Mouse (Mus musculus): ENCODE results near the gene Patj. TPM values are rescaled to one million over a fixed set of nuclear protein-coding genes. Genes with fewer than 3 reads are reported as not detected.

Patj gene
- polyA plus RNA-seq, 1 experiment = 15.8 TPM

DNA sequence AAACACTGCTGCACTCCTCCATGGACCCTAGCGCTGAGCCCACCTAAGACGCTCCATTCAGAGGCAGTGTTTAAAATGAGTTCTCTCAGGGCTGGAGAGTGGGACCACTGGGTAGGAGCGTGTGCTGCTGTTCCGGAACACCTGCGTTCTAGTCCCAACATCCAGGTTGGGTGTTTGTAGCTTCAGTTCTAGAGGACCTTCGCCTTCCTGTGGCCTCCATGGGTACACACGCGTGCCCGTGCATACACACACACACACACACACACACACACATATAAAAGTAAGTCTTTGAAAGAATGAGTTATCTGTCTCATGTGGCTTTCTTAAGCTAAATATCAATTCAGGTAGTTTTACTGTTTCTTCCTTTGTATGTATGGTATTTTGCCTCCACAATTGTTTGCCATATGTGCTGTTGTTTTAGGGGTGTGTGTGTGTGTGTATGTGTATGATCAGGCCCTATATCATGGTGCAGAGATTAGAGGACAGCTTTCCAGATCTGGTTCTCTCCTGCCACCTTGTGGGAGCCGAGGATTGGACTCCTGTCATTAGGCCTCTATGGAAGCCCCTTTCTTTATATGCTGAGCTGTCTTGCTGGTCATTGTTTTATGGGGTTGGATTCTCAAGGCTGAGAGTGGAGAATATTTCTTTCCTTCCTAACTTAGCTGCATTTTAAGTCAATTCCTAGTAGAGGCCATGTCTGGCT is 49.0 kb downstream of the Patj start:
- peak; percentile 17 to 79 for DNase-seq (ENCODE audit: extremely low spot score in 1 of 2, low spot score in 1 of 2)

DNA sequence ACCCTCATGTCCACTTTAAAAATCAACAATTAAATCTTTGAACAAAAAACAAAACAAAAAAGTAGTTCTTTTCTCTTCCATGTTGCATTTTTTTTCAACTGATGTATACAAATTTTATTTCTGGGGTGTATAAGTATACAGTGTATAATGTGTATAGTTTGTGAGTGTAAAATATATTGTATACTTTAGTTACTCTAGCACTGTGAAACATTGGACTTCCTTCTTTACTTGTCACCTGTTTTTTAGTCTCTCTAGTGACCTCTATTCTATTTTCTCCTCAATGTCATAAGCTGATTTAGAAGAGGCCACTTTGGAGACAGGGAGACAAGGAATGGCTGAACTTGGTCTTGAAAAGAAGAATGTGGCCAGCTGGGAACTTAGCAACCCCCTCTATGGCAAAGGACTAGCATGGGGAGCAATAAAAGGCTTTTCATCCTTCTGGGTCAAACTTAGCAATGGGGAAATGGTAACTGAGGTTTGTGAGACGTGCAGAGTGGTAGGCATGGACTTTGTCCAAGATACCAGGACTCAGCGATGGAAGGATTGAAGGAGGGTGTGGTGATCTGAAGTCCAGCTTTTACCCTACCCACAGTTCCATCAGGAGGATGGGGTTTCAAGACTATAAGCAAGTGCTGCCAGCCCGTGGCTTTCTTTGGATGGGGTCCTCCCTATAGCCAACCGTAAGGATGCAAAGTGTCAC is 54.1 kb downstream of the Patj start:
- no peak for DNase-seq (ENCODE audit: extremely low spot score in 1 of 2, low spot score in 1 of 2)

DNA sequence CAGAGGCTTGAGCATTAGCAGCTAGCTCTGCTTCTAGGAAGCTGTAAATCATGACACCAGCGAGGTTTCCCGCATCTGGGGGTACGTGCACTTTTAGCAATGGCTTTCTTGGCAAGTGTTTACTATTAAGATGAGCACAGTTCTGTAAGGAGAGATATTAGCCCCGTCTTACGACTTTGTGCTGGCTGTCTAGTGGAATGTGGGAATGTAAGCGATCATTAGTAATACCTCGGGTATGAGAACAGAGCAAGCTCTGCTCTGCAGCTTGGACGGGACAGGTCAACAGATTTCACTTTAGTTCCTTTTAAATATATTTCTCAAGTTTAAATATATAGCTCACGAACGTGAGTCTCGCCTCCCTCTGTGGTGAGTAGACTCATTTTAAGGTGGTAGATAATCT is 54.7 kb downstream of the Patj start:
- DNase-seq (ENCODE audit: extremely low spot score in 1 of 2, low spot score in 1 of 2) = no peak

DNA sequence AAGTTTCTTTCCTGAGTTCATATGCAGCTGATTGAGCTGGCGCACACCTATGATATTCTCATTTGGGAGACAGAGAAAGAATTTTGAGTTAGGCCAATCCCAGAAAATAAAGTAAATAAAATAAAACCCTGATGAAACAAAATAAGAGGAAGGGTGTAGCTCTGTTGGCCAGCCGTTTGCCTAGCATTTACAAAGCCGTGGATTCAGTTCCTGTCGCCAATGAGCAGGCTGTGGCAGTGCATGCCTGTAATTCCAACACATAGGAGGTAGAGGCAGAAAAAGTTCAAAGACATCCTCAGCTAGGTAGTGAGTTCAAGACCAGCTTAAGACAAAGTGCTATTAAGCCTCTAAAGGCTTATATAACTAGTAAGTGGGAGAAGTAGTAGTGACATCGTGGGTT is 55.2 kb downstream of the Patj start:
- DNase-seq (ENCODE audit: extremely low spot score in 1 of 2, low spot score in 1 of 2) = no peak

DNA sequence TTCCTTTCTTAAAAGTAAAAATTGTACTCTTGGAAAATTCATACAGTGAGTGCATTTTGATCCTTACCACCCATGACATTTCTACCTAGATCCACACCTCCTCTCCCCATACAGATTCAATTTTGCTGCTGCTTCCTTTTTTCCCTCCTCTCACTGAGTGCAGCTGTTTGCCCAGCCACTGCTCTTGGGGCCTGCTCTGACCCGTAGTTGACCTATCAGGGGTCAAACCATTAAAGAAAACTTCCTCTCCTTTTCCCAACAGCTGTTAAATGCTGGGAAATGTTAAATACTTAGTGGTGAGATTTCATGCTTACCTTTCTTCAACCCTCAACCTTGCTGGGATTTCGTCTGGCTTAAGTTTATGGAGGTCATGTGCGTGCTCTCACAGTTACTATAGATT is 55.7 kb downstream of the Patj start:
- no peak for DNase-seq (ENCODE audit: extremely low spot score in 1 of 2, low spot score in 1 of 2)

DNA sequence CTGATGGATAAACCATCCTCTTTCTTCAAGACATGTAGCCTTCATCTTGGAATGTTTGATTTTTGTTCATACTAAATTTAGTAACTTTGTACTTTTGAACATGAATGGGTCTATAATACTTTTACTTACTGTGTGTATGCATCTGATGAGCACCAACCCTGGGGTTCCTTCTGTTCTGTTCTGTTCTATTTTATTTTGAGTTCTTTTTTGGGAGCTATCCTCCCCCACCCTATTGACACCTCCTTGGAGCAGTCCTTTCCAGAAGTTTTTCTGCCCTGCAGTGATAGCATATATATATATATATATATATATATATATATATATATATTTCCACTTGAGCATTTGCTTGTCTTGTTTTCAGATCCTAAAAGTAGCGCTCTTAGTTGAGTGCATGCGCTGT is 57.1 kb downstream of the Patj start:
- peak in 1 of 2 experiments; percentile 19 for DNase-seq (ENCODE audit: extremely low spot score in 1 of 2, low spot score in 1 of 2)

DNA sequence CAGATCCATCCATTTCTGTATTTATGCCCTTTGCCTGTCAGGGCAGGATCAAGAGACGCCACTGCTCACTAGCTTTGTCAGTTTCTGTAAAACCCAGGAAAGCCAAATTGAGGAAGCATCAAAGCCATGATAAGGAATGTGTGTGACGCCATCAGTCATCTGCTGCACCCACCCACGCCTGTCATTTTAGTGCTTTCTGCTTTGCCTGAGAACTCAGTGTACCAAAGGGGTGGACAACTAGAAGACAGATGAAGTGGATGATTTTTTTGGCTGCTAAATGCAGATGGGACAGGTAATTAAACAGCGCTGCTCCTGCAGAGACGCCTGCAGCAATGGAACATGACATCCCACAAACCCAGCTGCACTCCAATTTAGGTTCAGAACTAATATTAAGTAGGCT is 57.6 kb downstream of the Patj start:
- DNase-seq (ENCODE audit: extremely low spot score in 1 of 2, low spot score in 1 of 2) = peak; percentile 42 to 52

DNA sequence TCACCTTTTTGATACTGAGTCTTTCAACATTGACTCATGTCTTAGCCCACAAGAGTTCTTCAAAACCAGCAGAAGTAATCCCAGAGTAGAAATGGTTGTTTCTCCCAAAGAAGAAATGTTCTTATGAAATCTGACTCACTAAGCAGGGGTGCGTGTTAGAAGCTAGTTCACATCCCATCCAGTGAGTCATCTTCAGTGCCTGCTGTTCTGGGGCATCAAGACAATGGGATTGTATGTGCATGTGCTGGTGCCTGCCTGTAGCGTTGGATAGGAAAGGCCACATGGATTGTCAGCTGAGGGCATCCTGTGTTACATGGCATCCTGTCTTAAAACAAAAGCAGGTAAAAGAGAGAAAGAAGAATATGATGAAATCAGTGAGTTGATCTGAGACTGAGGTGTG is 59.8 kb downstream of the Patj start:
- peak in 1 of 2 experiments; percentile 20 for DNase-seq (ENCODE audit: extremely low spot score in 1 of 2, low spot score in 1 of 2)

DNA sequence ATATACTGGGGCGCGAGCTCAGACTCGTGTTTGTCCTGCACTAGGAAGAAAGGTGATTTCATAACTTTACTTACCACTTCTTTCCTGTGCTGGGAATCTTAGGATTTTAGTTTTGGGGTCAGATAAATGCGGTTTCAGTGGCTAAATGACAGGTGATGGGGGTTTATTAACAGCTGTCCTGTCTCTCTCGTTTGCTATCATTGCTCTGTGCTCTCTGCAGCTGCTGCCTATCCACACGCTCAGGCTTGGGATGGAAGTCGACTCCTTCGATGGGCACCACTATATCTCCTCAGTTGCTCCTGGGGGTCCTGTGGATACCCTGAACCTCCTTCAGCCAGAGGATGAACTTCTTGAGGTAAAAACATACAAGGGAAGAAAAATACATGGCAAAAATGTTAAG is 60.3 kb downstream of the Patj start:
- no peak for DNase-seq (ENCODE audit: extremely low spot score in 1 of 2, low spot score in 1 of 2)

DNA sequence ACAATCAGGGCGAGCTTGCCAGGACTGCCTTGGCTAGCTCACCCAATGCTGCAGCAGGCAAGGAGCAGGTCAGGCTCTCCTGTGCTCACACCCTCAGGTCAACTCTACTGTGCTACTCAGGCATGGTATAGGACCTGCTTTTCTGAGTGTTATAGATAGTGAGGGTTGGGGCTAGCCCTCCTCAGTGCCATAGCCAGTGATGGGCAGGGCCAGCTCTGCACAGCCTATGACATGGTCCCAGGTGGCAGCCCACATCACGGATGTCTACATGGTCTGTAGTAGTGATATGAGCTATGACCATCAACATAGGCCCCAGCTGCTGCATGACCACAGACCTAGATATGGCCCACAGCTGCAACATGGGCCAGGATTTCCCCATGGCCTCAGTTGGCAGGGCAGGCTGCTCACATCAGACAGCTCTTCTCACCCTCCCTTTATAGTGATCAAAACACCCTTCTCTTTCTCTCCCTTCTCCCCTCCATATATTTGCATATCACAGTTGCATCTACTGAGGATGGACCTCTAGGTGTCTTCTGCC is 66.3 kb downstream of the Patj start:
- DNase-seq (ENCODE audit: extremely low spot score in 1 of 2, low spot score in 1 of 2) = no peak

DNA sequence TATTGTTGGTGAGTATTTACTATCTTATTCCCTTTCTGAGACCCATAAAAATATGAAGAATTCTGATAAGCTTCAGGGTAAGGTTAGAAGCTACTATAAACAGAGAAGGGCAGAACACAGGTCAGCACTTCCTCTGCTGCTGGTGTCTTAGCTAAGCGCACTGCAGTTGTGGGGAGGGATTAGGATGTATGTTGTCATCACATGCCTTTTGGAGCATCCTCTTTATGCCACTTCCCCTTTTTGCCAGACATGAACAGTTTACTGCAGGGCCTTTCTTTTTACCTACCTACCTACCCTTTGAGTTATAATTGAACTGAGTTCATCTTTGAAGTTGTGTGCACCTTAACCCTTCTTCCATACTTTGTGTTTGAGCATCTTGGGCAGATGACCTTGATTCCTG is 69.9 kb downstream of the Patj start:
- DNase-seq (ENCODE audit: extremely low spot score in 1 of 2, low spot score in 1 of 2) = no peak

DNA sequence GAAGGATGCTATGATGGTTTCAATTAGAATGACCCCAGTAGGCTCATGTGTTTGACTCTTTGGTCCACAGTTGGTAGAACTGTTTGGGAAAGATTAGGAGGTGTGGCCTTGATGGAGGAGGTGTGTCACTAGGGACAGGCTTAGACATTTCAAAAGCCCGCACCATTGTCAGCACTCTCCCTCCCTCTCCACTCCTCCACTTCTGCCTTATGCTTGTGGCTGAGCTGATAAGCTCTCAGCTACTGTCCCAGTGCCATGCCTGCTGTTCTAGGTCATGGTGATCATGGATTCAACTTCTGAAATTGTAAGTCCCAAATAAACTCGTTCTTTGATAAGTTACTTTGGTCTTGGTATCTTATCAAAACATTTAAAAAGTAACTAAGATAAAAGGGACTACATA is 70.3 kb downstream of the Patj start:
- no peak for DNase-seq (ENCODE audit: extremely low spot score in 1 of 2, low spot score in 1 of 2)

DNA sequence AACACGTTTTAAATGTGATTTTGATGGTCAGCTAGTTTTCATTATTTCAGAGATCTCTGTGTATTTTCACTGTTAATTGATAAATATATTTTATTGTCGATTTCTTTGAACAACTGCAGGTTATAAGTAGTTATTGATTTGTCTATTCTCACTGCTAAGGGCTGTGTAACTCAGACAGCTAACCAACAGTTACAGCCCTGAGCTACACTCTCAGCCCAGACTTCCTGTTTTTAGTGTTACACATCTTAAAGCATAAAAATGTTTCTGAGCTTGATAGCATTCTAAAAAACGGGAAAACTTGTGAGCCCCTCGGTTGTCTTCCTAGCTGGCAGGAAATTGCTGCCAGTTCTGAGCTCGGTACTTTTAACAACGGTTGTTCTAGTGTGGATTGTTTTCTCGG is 75.8 kb downstream of the Patj start:
- DNase-seq (ENCODE audit: extremely low spot score in 1 of 2, low spot score in 1 of 2) = no peak

DNA sequence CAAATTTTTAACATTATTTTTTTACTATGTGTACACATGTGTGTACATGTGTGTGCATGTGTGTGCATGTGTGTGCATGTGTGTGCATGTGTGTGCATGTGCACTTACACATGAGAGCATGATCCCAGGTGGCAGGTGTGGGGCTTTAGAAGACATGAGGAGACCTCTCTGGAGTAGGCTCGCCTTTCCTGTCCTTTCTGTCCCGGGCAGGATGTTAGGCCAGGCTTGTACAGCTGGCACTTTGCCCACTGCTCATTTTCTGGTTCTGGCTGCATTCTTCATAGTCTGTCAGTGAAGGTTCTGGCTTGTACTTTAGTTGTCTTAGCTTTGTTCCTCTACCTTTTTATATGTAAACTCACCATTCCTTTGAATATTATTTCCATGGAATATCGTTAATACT is 77.9 kb downstream of the Patj start:
- no peak for DNase-seq (ENCODE audit: extremely low spot score in 1 of 2, low spot score in 1 of 2)

DNA sequence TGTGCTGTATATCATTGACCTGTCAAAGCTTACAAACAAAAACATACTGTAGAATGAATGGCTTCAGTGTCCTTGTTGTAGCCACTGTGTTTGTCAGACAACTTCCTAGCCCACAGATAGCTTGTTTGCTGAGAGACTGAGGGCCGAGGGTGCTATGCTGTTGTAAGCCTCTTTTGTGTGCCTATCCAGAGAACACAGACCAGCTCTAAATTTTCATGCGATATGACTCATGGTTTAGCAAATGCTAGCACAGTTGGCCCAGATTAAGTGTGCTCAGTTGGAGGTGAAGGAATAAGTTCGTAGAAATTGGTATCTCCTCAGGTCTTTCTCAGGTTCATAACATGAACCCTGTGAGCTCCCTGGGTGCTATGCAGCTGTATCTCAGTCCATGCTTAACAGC is 82.4 kb downstream of the Patj start:
- DNase-seq (ENCODE audit: extremely low spot score in 1 of 2, low spot score in 1 of 2) = peak in 1 of 2 experiments; percentile 11

DNA sequence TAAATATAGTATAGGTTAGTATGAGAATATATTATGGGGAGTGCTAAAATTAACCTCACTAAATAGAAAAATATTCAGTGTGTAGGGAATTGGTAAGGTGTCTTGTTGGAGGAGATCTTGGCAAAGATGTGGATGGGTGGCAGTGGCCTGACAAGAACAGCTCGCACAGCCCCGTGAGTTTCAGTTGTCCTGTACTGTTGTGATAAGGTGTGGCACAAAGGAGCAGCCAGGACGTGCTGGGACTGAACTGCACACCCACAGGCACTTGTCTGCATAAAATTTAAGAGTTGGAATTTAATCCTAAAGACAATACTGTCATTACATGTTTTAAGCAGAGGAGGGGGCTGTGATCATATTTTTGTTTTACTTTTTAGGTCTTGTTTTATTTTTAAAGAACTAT is 90.9 kb downstream of the Patj start:
- DNase-seq (ENCODE audit: extremely low spot score in 1 of 2, low spot score in 1 of 2) = no peak

DNA sequence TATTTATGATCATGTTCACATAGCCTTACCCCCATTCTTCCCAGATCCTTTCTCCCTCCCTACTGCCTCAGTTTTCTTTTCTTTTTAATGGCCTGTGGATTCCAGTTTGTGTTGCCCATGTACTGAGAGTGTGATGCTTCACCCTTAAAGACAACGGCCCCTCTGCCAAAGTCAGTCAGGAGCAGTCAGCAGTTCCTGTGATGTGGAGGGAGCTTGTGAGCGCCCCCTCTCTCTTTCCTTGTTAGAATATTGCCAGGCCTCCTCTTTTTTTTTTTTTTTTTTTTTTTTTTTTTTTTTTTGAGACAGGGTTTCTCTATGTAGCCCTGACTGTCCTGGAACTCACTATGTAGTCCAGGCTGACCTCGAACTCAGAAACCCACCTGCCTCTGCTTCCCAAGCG is 91.3 kb downstream of the Patj start:
- DNase-seq (ENCODE audit: extremely low spot score in 1 of 2, low spot score in 1 of 2) = no peak

DNA sequence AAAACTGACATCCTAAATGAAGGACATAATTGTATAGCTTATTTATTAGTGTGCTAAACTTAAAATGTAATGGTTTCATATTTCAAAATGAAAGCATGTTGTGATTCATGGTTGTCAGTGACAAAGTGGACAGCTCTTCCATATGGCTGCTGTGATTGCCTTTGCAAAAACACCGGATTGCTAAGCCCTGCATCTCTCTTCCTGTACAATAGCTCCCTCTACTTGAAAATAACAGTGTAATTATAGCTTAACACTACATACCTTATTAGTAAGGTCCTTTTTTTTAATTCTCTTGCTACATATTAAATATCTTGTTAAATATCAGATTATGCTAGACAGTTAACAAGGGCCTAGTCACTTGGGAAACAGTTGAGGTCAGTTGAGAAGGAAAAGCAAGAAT is 93.8 kb downstream of the Patj start:
- peak in 1 of 2 experiments; percentile 19 for DNase-seq (ENCODE audit: extremely low spot score in 1 of 2, low spot score in 1 of 2)

DNA sequence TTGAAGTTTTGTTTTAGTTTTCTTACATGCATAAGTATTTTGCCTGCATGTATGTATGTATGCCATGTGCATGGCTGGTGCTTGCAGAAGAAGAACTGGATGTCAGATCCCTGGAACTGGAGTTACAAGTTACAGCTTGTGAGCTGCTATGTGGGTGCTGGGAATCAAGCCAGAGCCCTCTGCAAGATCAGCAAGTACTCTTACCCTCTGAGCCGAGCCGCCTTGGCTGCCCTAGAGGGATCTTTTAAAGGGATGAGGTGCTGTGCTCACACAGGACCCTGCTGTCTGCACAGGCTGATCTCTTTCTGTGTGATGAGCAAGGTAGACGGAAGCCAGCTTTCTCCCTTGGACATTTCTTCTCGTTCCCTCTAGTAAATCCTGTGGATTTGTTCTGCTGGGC is 102.8 kb downstream of the Patj start:
- no peak for DNase-seq (ENCODE audit: extremely low spot score in 1 of 2, low spot score in 1 of 2)

DNA sequence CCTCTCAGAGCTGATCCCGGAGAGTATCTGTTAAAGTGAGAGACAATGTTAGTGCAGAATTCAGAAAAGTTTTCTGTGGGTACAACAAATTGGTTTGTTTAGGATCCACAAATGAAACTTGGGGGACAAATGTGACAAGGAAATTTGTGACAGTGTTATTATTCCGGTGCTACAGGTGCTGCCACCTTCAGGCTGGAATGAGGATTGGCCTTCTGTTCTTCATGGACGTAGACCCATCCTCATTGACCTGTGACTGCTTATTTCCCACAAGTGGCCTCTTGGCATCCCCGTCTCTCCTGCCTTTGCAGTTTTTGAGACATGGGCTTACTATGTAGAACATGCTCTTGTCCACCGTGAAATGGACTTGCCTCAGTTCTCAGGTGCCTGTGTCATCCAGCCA is 104.6 kb downstream of the Patj start:
- DNase-seq (ENCODE audit: extremely low spot score in 1 of 2, low spot score in 1 of 2) = no peak

DNA sequence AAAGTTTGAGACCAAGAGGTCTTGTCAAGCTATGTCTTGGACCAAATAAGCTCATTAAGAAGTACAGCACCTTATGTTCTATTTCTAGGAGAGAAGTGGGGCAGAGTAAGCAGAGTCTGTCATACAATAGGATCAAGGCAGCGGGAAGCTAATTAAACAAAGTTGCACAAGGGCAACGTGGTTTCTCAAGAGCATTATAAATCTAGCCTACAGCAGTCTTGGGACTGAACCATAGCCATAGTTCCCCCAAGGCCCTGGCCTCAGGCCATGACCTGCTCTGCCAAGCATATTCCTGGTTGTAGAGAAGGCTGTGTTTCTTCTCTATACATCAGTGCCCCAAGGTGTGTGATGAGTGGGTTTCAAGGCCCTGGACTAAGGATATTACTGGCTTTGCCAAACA is 105.3 kb downstream of the Patj start:
- DNase-seq (ENCODE audit: extremely low spot score in 1 of 2, low spot score in 1 of 2) = no peak

DNA sequence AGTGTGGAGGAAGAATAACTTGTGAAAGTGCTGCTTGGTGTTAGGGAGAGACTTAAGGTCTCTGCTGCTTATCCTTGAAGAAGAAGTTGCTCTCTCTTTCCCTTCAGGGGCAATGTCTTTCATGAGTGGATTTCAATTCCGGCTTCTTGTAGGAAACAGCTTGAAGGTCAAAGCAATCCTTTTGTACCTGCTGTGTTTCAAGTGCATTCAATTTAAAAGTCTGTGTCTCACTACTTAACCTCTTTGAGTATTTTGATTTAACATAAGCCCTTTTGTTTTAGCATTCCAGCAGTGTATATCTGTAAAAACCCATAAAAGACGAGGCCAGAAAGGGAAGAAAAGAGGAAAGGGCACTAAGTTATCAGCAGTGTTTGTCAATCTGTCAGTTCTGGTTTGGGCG is 109.2 kb downstream of the Patj start:
- no peak for DNase-seq (ENCODE audit: extremely low spot score in 1 of 2, low spot score in 1 of 2)

Measured in frontal cortex, adult 2 months (tissue).